Mouse (Mus musculus) right cerebral cortex, postnatal 4 days (tissue): ENCODE data around the gene Kctd7.

ENCODE experiments used
- DNase-seq: peaks from one replicate; pipeline ENCODE4 v3.0.0-alpha.2; 2022

The Kctd7 gene

DNA sequence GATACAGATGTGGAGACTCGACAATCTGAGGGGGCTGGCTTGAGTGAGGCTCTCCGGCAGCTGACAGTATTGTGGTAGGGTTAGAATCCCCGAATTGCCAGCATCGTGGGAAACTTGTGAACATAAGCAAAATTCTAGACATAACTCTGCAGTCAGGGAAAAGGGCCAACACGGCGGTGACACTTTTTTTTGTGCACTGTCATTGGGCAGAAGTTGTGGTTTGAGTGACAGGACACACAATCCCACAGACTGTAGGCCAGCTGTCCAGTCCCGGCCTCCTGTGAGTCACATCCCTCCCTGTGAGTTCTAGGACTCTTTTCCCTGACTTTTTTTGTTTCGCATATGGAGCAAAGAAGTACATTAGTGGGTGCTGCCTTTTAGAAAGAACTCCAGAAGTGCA lies 1.3 kb downstream of the Kctd7 start:
- peak; percentile 19 for DNase-seq

DNA sequence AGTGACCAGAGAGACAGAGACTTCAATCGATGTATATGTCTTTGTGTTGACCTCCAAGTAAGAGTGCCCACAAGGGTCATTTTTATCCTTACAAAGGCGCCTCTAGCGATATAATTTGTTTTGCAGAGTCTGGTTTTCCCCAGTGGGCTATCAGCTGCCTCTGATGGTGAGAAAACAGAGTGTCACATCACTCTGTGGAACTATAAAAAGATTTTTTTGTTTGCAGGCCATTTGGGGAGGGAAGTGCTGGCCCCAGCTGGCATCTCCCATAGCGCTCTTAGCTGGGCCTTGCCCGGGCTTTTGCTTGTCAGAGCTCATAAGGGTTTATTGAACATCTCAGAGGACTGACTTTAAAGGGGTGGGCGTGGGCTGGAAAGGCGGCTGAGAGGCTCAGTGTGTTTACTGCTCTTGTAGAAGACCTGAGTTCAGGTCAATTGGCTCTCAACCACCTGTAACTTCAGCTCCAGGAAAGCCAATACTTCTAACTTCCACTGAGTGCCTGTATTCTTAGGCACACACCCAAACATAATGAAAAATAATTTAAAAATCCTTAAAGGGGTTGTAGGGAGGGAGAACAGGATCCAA lies 5.2 kb downstream of the Kctd7 start:
- DNase-seq, result no peak

DNA sequence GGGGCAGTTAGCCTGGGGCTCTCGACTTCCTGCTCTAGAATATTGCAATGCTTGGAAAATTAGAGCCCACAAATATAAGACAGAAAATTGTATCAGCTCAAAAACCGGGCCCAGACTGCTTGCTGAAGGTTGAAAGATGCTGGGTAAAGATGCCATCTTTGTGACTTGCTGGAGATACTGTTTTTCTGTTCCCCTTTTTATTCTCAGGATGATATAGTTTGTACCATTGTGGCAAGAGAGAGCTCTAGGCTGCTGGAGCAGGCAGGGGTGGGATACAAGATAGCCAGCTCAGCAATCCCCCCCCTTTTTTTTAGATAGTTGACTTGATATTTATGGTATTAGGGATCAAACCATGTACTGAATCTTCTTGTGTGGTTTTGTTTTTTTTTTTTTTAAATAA lies 9.6 kb downstream of the Kctd7 start:
- no peak for DNase-seq

DNA sequence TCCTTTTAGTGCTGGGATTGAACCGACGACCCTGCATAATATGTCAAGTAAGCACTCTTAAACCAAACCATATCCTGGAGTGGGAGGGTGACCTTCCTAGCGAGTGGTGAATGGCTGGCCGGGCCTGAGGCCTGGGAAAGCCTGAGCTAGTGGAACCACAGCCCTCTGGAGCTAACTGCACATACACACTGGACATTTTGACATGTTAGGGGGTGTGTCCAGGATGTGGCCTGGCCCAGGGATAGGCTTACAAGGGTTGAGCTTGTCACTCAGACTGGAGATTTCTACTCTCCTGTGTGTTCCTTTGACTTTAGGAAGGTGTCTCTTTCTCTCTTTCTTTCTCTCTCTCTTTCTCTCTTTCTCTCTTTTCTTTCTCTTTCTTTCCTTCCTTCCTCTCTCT lies 13.9 kb downstream of the Kctd7 start:
- no peak for DNase-seq

DNA sequence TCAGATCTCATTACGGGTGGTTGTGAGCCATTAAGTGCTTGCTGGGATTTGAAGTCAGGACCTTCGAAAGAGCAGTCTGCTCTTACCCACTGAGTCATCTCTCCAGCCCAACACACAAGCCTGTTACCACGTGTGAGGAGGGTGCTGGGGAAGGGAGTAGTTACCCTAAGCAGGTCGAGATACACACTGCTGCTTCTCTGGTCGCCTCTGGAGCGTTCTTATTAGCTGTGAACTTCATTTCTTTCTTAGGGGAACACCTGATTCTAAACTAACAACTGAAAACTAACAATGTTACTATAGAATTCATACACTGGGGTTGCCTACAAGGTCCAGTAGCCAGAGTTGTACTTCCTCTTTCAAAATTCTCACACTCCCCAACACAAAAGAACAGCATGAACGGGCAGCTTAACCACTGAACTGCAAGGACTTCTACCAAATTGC lies 15.1 kb downstream of the Kctd7 start:
- DNase-seq, result no peak

DNA sequence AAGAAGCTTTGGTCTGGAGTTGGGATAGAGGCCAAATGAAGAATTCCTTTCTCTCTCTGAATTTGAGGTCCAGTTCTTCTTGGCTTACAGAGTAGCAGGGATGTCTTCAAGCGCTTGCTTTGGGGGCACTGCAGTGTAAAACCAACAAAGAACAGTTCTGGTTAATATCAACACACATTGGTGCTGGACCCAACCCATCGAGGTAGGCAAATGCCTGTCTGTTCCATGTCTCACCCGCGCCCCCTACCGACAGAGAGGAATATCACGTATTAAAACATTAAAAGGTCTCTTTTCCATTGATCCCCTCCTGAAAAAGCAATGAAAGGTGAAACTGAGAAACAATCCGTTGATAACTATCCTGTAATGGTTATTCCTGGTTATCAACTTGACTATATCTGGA lies 19.0 kb downstream of the Kctd7 start:
- peak; percentile 75 for DNase-seq

DNA sequence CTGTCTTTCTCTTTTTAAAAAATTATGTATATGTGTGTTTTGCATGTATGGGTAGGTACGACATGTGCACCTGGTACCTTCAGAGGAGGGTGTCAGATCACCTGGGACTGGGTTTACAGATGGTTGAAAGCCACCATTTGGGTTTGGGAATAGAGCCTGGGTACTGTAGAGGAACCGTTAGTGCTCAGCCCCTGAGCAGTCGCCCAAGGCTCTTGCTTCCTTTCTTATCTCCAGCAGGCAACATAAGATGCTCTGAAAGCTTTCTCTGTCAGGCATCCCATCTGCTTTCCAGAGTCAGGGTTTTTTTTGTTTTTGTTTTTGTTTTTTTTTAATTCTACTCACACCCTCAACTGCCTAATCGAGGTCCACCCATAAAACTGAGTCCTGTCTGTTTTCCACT lies 20.6 kb downstream of the Kctd7 start:
- DNase-seq, result no peak

DNA sequence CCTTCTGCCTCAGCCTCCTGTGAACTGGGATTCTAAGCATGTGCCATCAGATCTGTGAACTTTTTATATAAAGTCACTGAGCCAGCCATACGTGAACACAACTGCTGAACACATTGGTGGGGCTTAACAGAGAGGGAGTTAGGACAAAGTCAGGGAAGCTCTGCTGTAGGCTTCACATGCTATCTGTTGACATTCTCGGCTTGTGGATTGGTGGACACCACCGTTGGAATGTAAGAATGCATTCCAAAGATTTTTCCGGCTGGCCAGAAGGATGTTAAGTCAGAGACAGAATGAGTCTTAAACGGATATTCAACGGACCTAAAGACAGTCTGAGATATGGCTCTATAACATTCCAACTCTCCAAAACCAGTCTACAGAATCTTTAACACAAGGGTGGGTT lies 24.4 kb downstream of the Kctd7 start:
- no peak for DNase-seq

DNA sequence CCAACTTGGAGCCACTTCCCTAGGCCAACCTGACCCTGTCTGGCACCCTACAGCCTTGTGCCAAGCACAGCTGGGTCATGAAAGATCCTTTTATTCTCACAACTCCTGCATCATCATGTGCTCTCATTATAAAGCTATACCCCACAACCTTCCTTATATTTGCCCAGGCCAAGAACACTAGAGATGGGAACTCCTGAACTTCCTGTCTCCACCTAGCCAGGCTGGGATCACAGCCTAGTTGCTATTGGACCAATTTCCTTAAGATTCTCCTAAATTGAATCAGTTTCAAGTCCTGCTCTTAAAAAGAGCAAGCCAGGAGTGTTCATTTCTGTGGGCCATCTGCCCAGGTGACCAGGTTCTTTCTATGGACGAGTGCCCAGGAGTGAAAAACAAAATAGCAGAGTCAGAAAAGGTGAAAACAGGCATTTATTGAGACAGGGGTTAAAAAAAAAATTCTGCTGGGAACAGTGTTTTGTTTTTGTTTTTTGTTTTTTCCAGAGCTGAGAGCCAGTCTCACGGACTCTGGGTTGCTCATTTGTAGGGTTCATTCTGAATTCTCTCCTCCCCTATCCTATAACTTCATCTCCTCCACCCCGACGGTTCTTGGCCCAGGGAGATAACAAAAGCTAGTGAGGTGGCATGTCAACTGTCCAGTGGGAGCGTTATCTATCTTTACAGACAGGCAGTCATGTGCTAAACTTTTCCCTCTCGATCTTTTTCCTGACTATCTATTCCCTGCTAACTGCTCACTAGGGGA lies 26.2 kb downstream of the Kctd7 start:
- DNase-seq, result no peak

DNA sequence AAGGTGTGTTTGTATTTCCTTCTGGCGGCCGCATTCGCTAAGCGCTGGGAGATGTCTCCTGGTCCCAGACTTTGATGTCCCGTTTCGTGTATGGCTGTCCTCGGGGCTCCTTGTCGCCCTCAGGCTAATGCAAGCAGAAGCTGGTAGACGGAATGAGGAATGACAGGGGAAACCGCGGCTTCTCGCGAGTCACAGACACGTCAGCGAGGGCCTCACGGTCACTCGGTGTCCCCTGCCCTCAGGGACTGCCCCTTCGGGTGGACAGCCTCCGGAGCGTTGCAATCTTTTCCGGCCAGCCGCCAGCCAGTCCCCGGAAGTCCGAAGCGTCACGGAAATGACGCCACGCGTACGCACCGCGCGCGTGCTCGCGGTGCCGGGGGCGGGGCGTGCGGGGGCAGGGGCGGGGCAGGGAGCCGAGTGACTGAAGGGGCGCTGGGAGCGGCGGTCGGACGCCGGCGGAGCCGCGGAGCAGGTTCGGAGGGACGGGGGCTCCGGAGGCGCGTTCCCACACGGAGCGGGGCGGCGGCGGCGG lies 26.8 kb downstream of the Kctd7 start, which contains the start of gene Rabgef1:
TSS of gene Rabgef1 (plus strand) at position 376 of the 532 bp plus-strand sequence.
- DNase-seq, result peak; percentile 92

DNA sequence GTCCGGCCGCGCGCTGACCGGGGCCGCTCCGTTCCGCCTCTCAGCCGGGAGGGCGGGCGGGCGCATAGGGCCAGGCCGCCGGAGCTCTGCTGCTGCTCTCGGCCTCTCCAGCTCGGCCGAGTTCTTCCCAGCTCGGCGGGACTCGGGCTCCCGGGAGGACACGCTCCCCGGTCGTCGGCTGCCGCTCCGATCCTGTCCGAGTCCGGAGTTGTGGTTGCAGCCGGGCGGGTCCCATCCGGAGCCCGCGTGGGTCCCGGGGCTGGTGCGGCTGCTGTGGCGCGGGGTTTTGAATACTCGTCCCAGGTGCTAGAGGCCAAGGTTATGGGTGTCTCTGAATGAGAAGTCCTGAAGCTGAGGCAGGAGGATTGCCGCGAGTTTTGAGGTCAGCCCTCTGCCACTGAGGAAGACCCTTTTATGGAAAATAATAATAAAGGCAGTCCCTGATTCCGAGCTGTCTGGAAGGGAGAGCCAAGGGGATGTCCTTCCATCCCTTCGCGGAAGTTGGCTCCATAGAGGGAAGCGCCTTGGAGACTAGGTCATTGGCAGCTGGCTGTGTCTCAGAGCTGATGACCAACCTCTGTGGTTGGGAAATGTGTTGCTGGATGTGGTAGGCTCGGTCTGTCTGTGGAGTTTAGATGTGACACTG lies 27.4 kb downstream of the Kctd7 start:
- no peak for DNase-seq

DNA sequence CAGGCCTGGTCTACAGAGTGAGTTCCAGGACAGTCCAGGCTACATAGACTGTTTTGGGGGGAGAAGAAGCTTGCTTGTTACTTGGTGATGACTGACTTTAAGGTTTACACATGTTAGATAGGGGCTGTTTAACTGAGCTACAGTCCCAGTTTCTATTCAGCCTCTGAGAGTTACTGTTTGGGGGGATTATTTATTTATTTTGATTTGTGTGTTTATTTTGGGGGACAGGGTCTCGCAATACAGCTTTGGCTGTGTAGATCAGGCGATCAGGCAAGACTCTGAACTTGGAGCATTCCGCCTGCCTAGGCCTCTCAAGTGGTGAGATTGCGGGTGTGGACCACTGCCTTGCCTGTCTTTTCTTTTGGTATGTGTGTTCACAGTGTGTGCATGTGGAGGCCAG lies 28.4 kb downstream of the Kctd7 start:
- no peak for DNase-seq

DNA sequence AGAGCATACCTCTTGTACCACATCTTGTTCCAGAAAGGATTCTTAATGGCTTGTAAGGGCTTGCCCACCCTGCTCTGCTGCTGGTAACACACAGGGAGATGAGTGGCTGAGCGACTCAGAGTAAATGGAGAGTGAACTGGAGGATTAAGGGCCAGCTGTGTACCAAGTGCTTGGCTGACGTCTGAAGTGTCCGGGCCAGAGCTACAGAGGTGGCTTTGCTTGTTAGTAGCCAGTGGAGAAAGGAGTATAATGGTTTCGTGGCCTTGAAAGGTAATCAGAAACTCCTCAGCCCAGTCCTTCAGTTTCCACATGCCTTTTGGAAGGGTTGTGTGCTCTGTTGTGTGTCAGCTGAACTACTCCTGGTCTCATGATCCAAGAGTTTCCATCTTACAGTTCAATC lies 33.2 kb downstream of the Kctd7 start:
- no peak for DNase-seq

DNA sequence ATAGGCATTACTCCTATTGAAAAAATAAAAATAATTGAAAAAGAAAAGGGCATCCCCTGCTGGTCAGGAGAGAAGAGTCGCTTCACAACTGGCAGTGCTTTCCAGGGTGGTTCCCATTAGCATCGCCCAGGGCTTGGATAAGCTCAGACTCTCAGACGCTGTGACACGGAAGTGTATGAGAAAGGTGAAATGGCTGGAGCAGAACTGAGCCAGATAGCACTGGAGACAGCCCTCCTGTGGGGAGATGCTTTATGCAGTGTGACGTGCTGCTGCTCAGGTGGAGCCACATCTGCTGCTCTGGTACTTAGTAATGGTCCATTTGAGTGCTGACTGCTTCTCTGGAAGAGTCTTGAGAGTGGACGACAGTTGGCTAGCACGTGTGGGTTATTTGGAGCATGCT lies 35.7 kb downstream of the Kctd7 start:
- DNase-seq, result no peak

DNA sequence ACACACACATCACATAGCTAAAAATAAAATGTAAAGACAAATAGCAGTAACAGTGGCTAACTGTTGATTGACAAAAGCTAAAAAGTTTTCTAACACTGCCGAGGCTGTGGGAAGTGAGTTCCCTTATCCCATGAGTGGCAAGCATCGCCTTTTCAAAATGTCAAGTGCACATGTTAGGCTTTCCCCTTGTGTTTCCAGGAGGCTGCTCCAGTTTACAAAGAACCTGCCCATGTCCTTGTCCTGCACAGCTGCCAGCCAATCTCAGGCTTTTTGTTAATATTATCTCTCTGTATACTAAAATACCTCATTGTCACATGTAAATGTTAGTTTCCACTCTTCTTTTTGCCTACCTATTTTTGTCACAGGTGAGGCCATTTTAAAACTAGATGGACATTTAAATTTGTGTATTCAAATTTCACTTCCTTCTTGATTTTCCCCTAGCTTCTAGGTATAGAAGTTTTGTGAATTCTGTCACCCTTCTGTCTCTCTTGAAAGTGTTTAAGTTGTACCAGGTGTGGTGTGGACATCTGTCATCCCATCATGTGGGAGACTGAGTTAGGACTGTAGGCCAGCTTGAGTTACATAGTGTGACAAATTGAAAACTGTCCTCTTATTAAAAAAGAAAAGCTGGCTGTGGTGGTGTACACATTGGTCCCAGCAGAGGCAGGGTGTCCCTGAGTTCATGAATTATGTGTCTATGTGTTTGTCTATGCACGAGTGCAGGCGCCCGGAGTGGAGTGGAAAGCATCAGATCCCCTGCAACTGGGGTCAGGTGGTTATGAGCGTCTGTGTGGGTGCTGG lies 37.3 kb downstream of the Kctd7 start:
- no peak for DNase-seq

DNA sequence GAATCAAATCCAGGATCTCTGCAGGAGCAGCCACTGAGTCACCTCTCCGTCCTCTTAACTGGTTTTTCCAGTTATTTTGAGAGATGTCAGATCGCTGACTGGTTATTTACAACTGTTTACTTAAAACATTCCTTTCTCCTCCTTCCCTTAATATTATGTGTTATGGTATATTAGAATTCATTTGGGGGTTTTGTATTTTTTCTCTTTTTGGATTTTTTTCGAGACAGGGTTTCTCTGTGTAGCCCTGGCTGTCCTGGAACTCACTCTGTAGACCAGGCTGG lies 37.8 kb downstream of the Kctd7 start:
- no peak for DNase-seq

DNA sequence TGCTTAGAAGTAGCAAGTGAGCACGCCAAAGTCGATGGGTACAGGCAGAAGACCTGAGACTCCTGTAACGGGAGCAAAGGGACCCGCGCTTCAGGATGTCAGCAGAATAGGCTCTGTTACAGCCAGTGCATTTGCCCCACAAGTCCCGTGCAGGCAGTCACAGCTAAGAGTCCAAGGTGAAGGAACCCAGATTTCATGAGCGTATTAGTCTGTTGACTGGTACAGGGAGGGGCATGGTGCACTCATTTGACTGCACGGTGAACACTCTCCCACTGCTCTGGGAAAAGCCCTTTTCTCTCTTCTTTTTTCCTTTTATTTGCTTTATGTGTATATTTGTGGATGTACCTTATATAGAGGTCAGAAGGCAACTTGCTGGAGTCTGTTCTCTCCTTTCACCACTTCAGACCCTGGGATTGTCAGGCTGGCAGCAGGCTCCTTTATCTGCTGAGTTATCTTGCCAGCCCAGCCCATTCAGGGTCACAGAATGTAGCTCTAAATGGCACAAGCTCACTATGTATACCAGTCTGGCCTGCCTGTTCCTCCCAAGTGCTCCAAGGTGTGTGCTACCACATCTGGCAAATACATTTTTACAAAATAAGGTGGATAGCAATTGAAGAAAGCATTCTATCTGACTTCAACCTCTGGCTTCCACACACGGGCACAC lies 39.7 kb downstream of the Kctd7 start:
- no peak for DNase-seq

DNA sequence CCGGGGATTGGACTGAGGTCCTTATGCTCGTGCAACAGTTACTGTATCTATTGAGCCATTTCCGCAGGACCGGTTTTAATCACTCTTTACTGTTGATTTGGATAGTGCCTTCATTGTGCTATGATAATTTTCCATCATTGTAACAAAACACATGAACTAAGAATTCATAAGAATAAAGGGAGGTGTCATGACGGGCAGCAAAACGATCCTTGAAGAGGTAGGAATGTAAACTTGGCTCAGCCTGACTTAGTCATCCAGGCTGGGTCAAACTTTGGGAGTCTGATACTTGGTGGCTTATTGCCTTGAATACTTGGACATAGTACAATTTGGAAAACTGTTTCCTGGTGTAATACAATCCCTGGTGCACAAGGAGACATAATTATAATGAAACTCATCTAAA lies 40.7 kb downstream of the Kctd7 start:
- no peak for DNase-seq

DNA sequence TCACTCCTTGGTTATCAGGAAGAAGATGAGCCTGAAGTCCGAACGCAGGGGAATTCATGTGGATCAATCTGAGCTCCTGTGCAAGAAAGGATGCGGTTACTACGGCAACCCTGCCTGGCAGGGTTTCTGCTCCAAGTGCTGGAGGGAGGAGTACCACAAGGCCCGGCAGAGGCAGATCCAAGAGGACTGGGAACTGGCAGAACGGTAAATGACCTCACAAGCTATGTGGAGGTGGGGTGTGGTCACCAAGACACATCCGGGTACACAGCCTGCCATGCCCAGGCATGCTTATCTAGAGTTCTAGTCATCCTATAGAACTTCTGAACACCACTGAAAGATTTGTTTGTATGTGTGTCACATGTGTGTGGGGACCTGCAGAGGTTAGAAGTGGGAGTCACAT lies 42.7 kb downstream of the Kctd7 start:
- peak; percentile 22 for DNase-seq

DNA sequence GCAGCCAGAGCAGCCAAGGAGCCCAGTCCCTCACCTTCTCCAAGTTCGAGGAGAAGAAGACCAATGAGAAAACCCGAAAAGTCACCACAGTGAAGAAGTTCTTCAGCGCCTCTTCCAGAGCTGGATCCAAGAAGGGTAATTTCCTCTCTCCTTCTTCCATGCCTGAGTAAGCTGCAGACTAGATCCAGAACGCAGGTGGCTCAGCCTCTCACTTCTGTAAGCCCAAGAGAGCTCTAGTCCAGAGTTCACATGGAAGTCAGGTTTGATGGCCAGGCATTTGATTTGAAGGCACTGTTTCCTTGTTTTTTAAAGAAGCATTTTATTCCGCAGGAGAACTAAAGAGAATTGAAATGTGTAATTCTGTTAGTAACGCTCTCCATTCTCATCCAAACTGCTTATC lies 46.2 kb downstream of the Kctd7 start:
- DNase-seq, result no peak

DNA sequence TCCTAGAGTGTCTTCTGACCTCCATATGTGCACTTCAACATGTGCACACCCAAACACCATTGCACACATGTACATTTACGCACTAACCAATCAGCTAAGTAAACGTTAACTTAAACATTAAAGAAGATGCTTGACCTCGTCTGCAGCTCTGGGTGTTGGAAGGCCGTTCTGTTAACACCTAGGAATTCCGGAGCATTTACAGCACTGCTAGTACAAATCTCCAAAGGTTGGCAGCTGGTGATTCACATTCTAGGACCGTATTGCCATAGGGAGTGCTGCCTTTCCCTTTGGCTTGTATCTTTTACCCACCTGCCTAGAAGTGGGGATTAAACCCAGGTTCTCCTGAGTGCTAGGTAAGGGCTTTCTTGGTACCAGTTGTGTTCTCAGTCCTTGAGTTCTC lies 47.2 kb downstream of the Kctd7 start:
- DNase-seq, result no peak

DNA sequence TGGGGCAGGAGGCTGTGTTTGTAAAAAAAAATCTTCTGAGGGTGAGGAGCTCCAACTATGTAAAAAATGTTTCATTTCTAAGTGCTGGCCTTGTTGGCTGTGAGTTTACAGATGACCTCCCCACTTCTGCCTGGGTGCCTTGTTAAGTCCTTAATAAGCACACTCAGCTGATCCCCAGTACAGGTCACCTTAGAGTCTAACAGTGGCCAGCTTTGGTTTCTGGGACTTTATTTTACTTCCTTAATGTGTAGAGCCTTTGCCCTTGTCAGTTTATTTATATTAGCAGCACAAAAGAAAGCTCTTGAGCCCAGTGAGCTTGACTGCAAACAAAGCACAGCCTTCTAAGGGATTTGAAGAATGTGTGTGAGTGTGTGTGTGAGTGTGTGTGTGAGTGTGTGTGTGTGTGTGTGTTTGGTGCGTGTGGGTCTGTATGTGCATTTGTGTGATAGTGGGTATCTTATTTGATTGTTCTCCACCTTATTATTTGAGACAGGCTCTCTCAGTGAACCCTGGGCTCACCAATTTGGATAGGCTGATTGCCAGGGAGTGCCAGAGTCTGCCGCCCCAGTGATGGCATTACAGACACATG lies 47.8 kb downstream of the Kctd7 start:
- DNase-seq, result no peak

DNA sequence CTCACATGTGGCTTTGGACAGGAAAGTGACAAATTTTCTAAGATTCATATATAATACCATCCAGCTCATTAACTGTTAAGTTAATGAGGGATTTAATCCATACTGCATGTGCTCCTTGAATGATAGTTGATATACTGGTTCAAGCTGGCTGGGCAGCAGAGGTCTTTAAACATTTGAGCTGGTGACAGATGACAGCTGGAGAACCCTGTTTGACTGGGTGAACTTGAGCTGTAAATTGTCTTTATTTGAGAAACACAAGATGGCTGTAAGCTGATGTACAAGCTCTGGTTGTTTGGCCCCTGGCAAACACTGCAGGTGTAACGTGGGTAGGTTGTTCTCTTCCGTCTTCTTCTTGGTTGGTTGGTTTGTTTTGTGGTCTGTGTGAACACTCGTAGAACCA lies 49.1 kb downstream of the Kctd7 start:
- DNase-seq, result no peak
